Mouse (Mus musculus) layer of hippocampus, adult 18-20 months (tissue): Measurements from ENCODE around the gene Gm21454. TPM values are rescaled to one million over a fixed set of nuclear protein-coding genes. Genes with fewer than 3 reads are reported as not detected.
"Not testable (repeated sequence)": the region's sequence is repeated elsewhere in the genome, so short reads cannot be mapped to it uniquely, and the experiment has no call there.

Source experiments
- DNase-seq, 2 experiments: peaks; one replicate each; pipeline ENCODE4 v3.0.0; 2022; ENCODE audit warnings: low spot score in 2 of 2
- long read RNA-seq: library from polyadenylated mRNA; stranded (forward); transcript quantifications from one replicate; pipeline ENCODE4 v2.0.0, GENCODE M21; 2021
- total RNA-seq, 2 experiments: library from RNA; stranded (reverse); gene quantifications; 2 replicates each; pipeline ENCODE4 v1.2.3; 2021

Gene Gm21454
- not detected for total RNA-seq
- long read RNA-seq = 0 reads

- not testable (repeated sequence) for DNase-seq
These were observed at the start of gene Gm21454, which contains the start of gene Gm21440 for GRCm38 (mm10) chrY:13252091-13252490. Gene Gm21454 (plus strand): TSS chrY:13252442. Gene Gm21440 (plus strand): TSS chrY:13252391.

GRCm38 (mm10) chrY:13223828-13224227 is 28.4 kb upstream of the Gm21454 start, which contains the start of gene Gm21828:
Gene Gm21828 (minus strand): TSS chrY:13223928.
- not testable (repeated sequence) for DNase-seq

GRCm38 (mm10) chrY:13348963-13349362 is 96.7 kb downstream of the Gm21454 start, which contains the start of gene Gm21725:
Gene Gm21725 (minus strand): TSS chrY:13349063.
- DNase-seq = not testable (repeated sequence)

Other genes starting within 250 kb of the Gm21454 start
- not detected for gene Gm20807, start 209.6 kb upstream of the Gm21454 start, total RNA-seq
- not detected for gene Gm21891, start 119.0 kb upstream of the Gm21454 start, total RNA-seq
- not detected for gene Gm21425, start 90.5 kb upstream of the Gm21454 start, total RNA-seq
- gene Gm21828, start 28.5 kb upstream of the Gm21454 start, total RNA-seq = not detected
- not detected for gene Gm21440, start 51 bp upstream of the Gm21454 start, total RNA-seq
- not detected for gene Gm21725, start 96.6 kb downstream of the Gm21454 start, total RNA-seq
- gene Gm21866, start 213.1 kb downstream of the Gm21454 start, total RNA-seq = not detected
- not detected for gene Gm20773, start 241.6 kb downstream of the Gm21454 start, total RNA-seq